Mouse (Mus musculus) embryonic facial prominence, embryonic 11.5 days (tissue): ENCODE data around the gene Mark2. TPM values are rescaled to one million over a fixed set of nuclear protein-coding genes. Genes with fewer than 3 reads are reported as not detected.

Experiments
- ATAC-seq: fragments of 200-750 bp; cut with Nextera tagmentation; replicated peaks from 2 replicates; pipeline ENCODE4 v1.8.0; 2017; ENCODE audit warnings: low read depth; ENCODE audit not compliant: insufficient number of reproducible peaks, low FRiP score, low TSS enrichment
- DNase-seq: peaks from one replicate; pipeline ENCODE4 v3.0.0-alpha.2; 2015; ENCODE audit warnings: low spot score
- H3K27ac ChIP-seq: fragments of 300-500 bp; sonication (generic); replicated peaks from 2 replicates; pipeline ENCODE4 v1.5.1; 2014; ENCODE audit warnings: mild to moderate bottlenecking, low read depth, low read length, control low read depth
- H3K27me3 ChIP-seq: fragments of 300-500 bp; sonication (generic); 2 replicates; pipeline ENCODE4 v1.6.1; 2014; ENCODE audit warnings: mild to moderate bottlenecking, low read length, moderate library complexity, mixed read lengths; ENCODE audit not compliant: control insufficient read depth, insufficient read depth
- H3K36me3 ChIP-seq: fragments of 300-500 bp; sonication (generic); replicated peaks from 2 replicates; pipeline ENCODE4 v1.6.1; 2014; ENCODE audit warnings: low read depth, mild to moderate bottlenecking, low read length, moderate library complexity, mixed read lengths; ENCODE audit not compliant: control insufficient read depth, insufficient read depth
- H3K4me1 ChIP-seq: fragments of 300-500 bp; sonication (generic); 2 replicates; pipeline ENCODE4 v1.6.1; 2014; ENCODE audit warnings: low read length, mixed read lengths; ENCODE audit not compliant: control insufficient read depth, insufficient read depth
- H3K4me2 ChIP-seq: fragments of 300-500 bp; sonication (generic); 2 replicates; pipeline ENCODE4 v1.6.1; 2014; ENCODE audit warnings: low read depth, mild to moderate bottlenecking, control low read depth, low read length, moderate library complexity
- H3K4me3 ChIP-seq: fragments of 300-500 bp; sonication (generic); 2 replicates; pipeline ENCODE4 v1.5.1; 2014; ENCODE audit warnings: low read depth, low read length, control low read depth
- H3K9ac ChIP-seq: fragments of 300-500 bp; sonication (generic); replicated peaks from 2 replicates; pipeline ENCODE4 v1.6.1; 2014; ENCODE audit warnings: mild to moderate bottlenecking, control low read depth, low read length
- H3K9me3 ChIP-seq: fragments of 300-500 bp; sonication (generic); replicated peaks from 2 replicates; pipeline ENCODE4 v1.6.1; 2016; ENCODE audit warnings: mild to moderate bottlenecking, low read length, inconsistent platforms, mixed read lengths; ENCODE audit not compliant: control insufficient read depth
- WGBS: fragments of 180-500 bp; shearing (Covaris S2); extraction: QIAGEN DNeasy Blood & Tissue Kit; methylation state at CpG from one replicate; pipeline ENCODE4 v1.1.7; 2014; 5-methylcytosine and 5-hydroxymethylcytosine counted together
- polyA plus RNA-seq: library from polyadenylated mRNA; unstranded; fragments of >200 nt; fragmentation: Nextera tagmentation; extraction: Ambion mirVana; gene quantifications from 2 replicates; pipeline ENCODE4 v1.2.1, GENCODE M21; 2014

Mark2 gene
- 32.4 and 39.4 TPM in 2 replicates for polyA plus RNA-seq

DNA sequence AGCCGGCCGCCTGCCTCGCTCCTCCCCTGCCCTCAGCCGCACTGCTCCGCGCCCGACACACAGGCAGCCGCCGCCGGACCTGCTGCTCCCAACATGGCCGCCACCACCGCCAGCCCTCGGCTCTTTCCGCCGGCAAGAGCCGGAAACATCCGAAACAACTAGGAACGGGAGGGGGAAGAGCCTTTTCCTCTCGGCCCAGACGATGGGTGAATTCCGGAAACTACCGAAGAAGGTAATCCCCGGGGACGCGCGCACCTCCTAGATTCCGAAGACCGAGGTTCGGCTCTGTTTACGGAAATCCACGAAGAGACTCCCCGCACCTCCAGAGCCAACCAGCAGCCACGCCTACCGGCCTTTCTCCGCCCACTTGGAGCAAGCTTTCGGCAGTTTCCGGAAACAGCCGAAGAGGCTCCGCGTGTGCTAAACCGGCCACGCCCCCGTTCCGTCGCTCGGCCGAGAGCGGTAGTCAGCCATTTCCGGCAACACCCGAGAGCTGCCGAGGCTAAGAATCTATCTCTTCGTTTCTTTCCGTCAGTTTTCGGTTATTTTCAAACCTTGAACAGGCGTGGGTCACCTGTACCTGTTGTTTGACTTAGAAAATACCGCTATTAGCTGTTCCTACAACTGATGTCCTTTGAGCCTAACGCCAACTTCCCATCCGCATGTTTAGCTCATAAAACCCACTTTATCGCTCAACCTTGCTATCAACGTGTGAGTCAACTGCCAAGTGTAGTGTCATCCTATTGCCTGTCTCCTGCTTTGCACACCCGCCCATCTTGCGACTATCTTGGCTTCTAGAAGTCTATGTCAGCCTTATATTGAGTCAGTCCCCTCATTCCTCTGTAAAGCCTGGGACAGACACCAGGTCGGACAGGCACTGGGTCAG is at the start of gene Mark2:
Mark2 (minus strand) TSS at position 349 of the 886 bp plus-strand sequence.
- peak within 1 kb of the TSS; percentile 67 for H3K27ac ChIP-seq
- H3K4me2 ChIP-seq, result peak within 1 kb of the TSS; percentile 94
- no peaks in the 10 kb centered on the region for H3K36me3 ChIP-seq
- DNase-seq (peak; percentile 100), ATAC-seq (peak; percentile 94)
- no peaks in the 10 kb centered on the region for H3K27me3 ChIP-seq
- 2% methylated on average over 61 of the region's 63 CpGs for WGBS
- peak within 1 kb of the TSS; percentile 97 for H3K9ac ChIP-seq
- no peaks in the 10 kb centered on the region for H3K9me3 ChIP-seq
- peak within 1 kb of the TSS; percentile 97 for H3K4me3 ChIP-seq
- H3K4me1 ChIP-seq, result peaks cover 8% of the 10 kb centered on the region

GRCm38 (mm10) chr19:7388488-7388887 is 46.8 kb upstream of the Mark2 start:
- no peak overlapping the region for H3K9ac ChIP-seq
- DNase-seq (no peak), ATAC-seq (no peak)
- 79% methylated on average over 6 of the region's 6 CpGs for WGBS
- H3K27ac ChIP-seq, result no peak overlapping the region
- no peaks in the 10 kb centered on the region for H3K36me3 ChIP-seq
- no peaks in the 10 kb centered on the region for H3K9me3 ChIP-seq
- H3K4me2 ChIP-seq, result no peak overlapping the region
- no peaks in the 10 kb centered on the region for H3K27me3 ChIP-seq
- H3K4me3 ChIP-seq, result no peak overlapping the region
- H3K4me1 ChIP-seq, result no peaks in the 10 kb centered on the region

GRCm38 (mm10) chr19:7386042-7386441 is 44.4 kb upstream of the Mark2 start:
- ATAC-seq, result no peak
- Histone ChIP-seq H3K9ac (no peak overlapping the region), H3K4me1 (no peaks in the 10 kb centered on the region), H3K36me3 (no peaks in the 10 kb centered on the region), H3K4me3 (no peak overlapping the region), H3K4me2 (no peak overlapping the region), H3K27ac (no peak overlapping the region), H3K9me3 (no peaks in the 10 kb centered on the region), H3K27me3 (no peaks in the 10 kb centered on the region)
- DNase-seq, result no peak
- 65% methylated on average over 2 of the region's 2 CpGs for WGBS

DNA sequence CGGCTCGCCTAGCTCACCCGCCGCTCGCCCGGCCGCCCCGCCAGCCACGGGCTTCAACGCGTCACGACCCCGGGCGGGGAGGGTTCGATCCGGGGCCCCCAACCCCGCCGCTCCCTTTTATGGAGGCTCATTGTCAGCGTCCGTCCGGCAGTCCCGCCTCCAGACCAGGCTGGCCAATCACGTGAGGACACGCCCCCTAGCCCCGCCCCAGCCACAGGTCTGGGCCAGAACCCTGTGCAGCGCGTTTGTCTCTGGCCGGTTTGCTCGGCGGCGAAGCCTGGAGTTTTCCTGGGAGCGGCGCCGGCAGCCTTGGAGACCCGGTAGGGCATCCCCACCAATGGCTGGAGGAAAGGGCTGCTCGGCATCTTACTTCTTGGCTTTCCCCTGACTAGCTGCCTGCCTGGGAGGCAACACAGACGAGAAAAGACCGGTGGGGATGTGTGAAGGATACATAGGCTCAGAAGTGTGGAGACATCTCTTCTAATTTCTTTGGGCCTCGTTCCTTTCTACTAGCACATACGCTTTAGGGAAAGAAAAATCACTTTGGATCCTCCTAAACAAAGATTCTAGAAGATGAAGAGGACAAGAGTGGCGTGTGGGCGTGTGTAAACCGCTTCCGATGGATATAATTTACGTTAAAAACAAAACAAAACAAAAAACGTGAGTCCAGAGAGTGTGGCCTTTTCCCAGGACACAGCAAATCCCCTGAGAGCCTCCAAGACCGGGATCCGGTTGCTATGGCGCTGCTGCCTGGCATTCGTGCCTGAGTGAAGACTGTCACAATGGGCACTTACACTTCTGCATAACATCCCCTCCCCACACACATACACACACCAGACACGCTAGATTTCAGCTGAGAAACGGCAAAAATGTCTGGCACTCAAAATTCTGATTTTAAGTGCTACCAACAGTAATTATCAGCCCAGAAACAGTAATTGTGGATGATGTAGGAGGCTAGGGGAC is 41.5 kb upstream of the Mark2 start, which contains the start of gene Spindoc:
Spindoc (minus strand) TSS at position 92 of the 963 bp plus-strand sequence.
- Histone ChIP-seq H3K27ac (peak within 1 kb of the TSS; percentile 74), H3K4me2 (peak within 1 kb of the TSS; percentile 75), H3K4me1 (no peaks in the 10 kb centered on the region), H3K9me3 (no peaks in the 10 kb centered on the region), H3K9ac (peak within 1 kb of the TSS; percentile 94), H3K36me3 (no peaks in the 10 kb centered on the region), H3K4me3 (peak within 1 kb of the TSS; percentile 82), H3K27me3 (no peaks in the 10 kb centered on the region)
- DNase-seq, result peak; percentile 98
- under 1% methylated on average over 50 of the region's 52 CpGs for WGBS
- ATAC-seq, result peak; percentile 98

- Histone ChIP-seq H3K27ac (peak overlapping the region; percentile 74), H3K36me3 (no peaks in the 10 kb centered on the region), H3K27me3 (no peaks in the 10 kb centered on the region), H3K9me3 (no peaks in the 10 kb centered on the region), H3K4me1 (no peaks in the 10 kb centered on the region), H3K4me2 (peak overlapping the region; percentile 75), H3K9ac (peak overlapping the region; percentile 94), H3K4me3 (peak overlapping the region; percentile 82)
- WGBS, result under 1% methylated on average over 59 of the region's 60 CpGs
- ATAC-seq, result no peak; the same call in none of the 2 replicates
- peak; percentile 81 for DNase-seq
Measured at GRCm38 (mm10) chr19:7382248-7382902, 40.7 kb upstream of the Mark2 start.

GRCm38 (mm10) chr19:7381906-7382247 is 40.2 kb upstream of the Mark2 start:
- peak overlapping the region; percentile 82 for H3K4me3 ChIP-seq
- H3K36me3 ChIP-seq, result no peaks in the 10 kb centered on the region
- WGBS, result 2% methylated on average over 8 of the region's 8 CpGs
- peak overlapping the region; percentile 75 for H3K4me2 ChIP-seq
- no peaks in the 10 kb centered on the region for H3K4me1 ChIP-seq
- no peaks in the 10 kb centered on the region for H3K9me3 ChIP-seq
- no peak for ATAC-seq
- peak overlapping the region; percentile 74 for H3K27ac ChIP-seq
- H3K27me3 ChIP-seq, result no peaks in the 10 kb centered on the region
- no peak for DNase-seq
- H3K9ac ChIP-seq, result peak overlapping the region; percentile 94

GRCm38 (mm10) chr19:7377639-7378038 is 36.0 kb upstream of the Mark2 start:
- H3K9me3 ChIP-seq, result no peaks in the 10 kb centered on the region
- no peak overlapping the region for H3K4me2 ChIP-seq
- H3K9ac ChIP-seq, result no peak overlapping the region
- ATAC-seq (no peak), DNase-seq (no peak)
- H3K4me3 ChIP-seq, result no peak overlapping the region
- WGBS, result 78% methylated on average over 2 of the region's 2 CpGs
- no peak overlapping the region for H3K27ac ChIP-seq
- peaks cover 10% of the 10 kb centered on the region for H3K36me3 ChIP-seq
- H3K4me1 ChIP-seq, result no peaks in the 10 kb centered on the region
- no peaks in the 10 kb centered on the region for H3K27me3 ChIP-seq
